Mouse (Mus musculus) cerebellum, postnatal 14 days (tissue): ENCODE results near the gene Prdx2.
A peak's percentile ranks its signal among the peaks of the same experiment; 100 is the strongest.

Source experiments
- DNase-seq, 2 experiments: peaks; one replicate each; pipeline ENCODE4 v3.0.0; 2021; ENCODE audit warnings: mixed read lengths in 2 of 2

Prdx2 gene

DNA sequence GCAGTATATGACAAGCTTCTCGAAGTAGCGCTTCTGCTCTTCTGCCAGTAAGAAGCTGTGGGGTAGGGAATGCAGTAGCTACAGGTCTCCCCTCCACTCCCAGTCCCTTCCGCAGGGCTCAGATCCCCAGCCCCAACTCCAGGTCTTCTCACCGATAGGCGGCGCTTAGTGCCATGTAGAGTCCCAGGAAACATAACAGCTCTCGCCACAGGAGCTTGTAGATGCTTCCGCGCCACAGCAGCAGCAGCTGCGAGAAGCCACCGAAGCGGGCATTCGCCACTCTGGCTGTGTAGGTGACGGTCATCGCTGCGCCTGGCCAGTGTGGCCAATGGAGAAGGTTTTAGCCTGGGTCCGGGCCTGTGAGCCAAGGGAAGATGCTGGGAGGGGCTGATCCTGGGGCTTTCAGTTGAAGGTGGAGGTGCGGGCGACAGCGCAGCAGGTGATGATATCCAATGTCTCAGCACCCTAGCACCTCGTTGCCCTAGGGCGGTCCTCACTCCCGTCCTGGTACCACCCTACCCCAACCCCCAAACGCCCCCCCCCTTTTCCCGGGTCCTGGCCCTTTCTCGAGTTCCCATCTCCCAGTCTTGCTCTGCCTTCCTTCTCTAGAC, 43.9 kb downstream of the Prdx2 start:
- peak; percentile 65 to 78 for DNase-seq

- no peak for DNase-seq
These were observed 45.0 kb downstream of the Prdx2 start, which contains the start of gene Best2 for GRCm38 (mm10) chr8:85014431-85014830. Best2 (minus strand) TSS chr8:85014531.

DNA sequence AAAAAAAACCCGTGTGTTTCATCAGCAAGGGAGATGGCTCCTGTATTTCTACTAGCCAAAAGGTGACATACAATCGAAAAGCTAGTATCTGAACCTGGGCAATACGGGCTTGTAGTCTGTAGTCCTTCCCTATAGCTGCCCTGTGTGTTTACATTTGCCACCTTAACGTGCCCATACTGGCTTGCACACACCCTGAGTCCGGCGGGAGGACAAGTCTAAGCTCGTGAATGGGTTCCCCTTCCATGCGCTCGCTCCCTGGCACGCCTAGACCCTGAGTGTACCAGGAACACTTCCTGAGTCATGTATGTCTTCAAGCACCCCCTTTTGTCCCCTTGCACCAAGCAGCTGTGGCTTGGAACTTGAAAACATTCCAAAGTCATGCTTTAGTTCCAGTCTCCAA, 47.3 kb downstream of the Prdx2 start:
- DNase-seq: no peak

GRCm38 (mm10) chr8:85017209-85017608, 47.8 kb downstream of the Prdx2 start:
- DNase-seq: no peak

DNA sequence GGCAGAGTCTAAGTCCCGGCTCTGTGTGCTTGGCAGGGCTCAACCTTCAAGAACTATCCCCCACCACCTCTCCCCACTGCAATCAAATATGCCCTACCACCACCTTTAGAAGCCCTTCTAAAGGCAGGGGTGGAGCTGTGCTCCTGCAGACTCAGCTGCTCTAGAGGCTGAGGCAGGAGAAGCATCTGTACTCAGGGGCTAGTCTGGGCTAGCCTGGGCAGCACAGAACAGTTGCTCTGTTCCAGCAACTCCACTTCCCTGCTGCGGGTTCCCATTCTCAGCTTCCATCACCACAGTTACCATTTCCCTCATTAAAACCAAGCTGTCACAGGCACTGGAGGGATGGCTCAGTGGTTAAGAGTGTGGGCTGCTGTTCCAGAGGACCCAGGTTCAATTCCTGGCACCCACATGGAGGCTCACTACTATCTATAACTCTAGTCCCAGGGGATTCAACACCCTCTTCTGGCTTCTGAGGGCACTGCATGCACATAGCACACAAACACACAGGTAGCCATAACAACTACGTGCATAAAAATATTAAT, 52.2 kb downstream of the Prdx2 start:
- no peak for DNase-seq

- DNase-seq: no peak
These were observed 54.5 kb downstream of the Prdx2 start for GRCm38 (mm10) chr8:85023846-85024245.
